Mouse (Mus musculus): ENCODE results near the gene Nsg1. TPM values are rescaled to one million over a fixed set of nuclear protein-coding genes. Genes with fewer than 3 reads are reported as not detected.

The Nsg1 gene
- polyA plus RNA-seq (2012; rRNA removed): 4.6 and 8.3 TPM in 2 replicates

- no peak for DNase-seq (ENCODE audit: low read depth)
These were observed at the start of gene Nsg1 for GRCm38 (mm10) chr5:38159634-38160413. TSS of gene Nsg1 (minus strand) at chr5:38159907.

DNA sequence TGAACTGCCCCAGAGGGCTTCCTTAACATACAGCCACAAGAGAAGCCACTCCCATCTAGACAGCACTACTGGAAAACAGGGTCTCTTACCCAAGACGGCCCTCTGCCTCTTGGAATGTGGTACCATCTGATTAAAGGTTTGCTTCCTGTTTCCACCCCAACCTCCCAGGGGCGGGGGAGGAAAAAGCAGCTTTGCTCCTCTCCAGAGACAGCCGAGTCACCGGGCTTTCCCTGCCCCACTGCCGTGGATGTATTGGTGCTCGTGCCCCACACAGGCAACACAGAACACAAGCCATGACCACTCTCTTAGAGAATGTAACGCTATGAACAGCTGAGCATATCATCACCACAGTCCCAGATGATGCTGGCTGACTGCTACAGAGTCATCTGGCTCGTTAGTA, 49.3 kb upstream of the Nsg1 start:
- DNase-seq (ENCODE audit: low read depth): no peak

DNA sequence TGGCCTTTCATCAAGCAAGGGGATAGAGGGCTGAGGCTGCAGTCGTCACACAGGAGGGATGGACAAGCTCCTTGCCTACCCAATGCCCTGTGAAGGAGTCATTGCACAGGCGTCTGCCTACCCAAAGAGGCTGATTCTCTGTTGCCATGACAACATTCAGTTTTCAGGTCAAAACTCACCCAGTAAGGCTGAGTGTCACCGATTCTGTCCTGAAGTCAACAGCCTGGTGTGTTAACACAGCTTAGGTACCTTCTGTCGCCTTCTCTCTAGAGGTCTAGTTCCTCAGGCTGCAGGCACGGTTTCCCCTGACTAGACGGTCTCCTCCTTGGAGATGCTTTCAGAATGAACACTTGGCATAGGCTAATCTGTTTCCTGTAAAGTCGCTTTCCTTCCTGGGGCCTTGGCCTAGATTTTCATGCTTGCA, 45.6 kb upstream of the Nsg1 start:
- no peak for DNase-seq (ENCODE audit: low read depth)

- DNase-seq (ENCODE audit: low read depth): no peak
These were observed 40.0 kb upstream of the Nsg1 start for GRCm38 (mm10) chr5:38199686-38200085.

DNA sequence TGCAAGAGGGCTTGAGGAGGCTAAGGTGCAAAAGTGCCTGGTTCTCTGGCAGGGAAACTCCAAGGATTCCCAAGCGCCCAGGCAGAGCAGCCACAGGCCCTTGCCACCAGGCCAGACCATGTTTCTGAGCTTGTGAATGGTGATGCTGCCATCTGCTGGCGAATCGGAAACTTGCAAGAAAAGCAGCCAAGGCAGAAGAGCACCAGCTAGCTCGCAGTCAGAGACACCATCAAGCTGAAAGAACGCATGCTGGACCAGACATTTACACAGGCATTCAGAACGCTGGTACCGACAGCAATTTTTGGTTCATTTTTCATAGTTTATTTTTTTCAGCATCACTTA, 37.7 kb upstream of the Nsg1 start:
- DNase-seq (ENCODE audit: low read depth): no peak

DNA sequence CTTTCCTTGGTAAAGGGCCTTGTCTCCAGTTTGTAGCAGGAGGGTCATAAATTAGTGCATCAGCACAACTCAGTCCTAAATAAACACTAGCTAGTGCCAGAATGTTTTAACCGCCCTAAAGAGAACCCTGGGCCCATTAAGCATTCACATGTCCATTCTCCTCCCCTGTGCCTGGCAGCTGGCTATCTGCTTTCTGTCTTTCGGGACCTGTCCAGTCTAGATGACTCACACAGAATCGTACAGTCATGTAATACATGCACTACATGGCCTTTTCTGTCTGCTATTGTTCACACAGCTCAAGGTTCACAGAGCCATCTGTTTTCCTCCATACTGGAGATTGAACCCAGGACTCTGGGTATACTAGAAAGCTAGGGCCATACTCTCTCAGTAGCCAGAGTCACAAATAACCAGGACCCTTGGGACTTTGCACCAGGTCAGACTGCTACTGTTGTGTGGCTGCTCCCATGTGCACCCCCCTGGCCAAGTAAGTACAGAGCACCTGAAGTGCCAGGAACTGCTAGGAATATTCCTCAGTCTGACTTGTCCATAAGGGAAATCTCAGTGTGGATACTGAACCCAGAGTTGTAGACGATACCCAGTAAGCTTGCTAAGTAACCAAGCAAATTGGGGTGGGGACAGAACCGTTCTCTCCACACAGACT, 37.2 kb upstream of the Nsg1 start:
- DNase-seq (ENCODE audit: low read depth): no peak

- no peak for DNase-seq (ENCODE audit: low read depth)
These were observed 36.2 kb upstream of the Nsg1 start for GRCm38 (mm10) chr5:38195941-38196340.

GRCm38 (mm10) chr5:38194946-38195345, 35.2 kb upstream of the Nsg1 start:
- no peak for DNase-seq (ENCODE audit: low read depth)

DNA sequence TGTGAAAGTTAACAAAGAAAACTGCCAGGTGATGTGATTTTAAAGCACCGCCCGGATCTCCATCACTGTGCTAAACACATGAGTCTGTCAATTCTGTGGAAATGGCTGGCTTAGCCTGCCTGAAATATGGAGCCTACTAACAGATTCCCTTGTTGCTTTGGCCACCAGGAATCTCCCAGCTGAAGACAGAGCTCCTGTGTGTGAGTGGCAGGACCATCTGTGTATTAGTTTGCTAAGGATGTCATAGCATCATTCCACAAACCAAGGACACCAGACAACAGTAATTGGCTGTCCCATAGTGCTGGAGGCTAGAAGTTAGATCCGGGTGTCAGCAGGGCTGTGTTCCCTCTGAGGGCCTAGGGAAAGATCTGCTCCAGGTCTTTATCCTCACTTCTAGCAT, 31.2 kb upstream of the Nsg1 start:
- DNase-seq (ENCODE audit: low read depth): no peak

- DNase-seq (ENCODE audit: low read depth): no peak
These were observed 27.3 kb upstream of the Nsg1 start for GRCm38 (mm10) chr5:38187006-38187405.

GRCm38 (mm10) chr5:38184688-38185285, 25.1 kb upstream of the Nsg1 start:
- no peak for DNase-seq (ENCODE audit: low read depth)

DNA sequence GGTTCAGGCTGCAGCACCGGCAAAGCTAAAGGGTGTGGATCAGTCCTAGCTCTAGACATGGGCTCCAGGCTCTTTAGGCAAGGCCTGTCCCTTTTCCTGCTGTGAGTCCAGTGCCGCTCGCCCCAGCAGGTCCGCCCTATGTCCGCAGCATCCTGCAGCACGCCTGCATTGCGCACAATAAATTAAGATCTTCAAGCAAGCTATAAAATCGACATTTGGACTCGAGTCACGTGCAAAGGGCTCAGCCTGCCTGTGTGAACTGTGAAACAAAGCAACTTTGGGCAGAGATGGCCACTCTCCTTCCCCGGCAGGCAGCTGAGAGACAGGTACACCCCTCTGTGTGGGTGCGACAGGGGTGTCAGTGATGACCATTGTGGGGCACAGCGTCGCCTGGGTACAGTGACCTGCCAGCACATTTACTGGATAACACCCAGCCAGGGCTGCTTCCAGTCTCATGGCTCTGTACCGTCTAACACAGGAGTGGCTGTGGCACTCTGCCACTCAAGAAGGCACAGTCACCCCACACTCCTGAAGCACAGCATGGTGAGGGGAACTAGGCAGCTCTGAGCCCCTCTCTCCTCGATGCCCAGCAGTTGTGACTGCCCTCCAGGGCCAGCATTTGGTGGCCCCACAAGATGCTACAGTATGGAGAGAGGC, 14.7 kb upstream of the Nsg1 start:
- no peak for DNase-seq (ENCODE audit: low read depth)

GRCm38 (mm10) chr5:38173766-38174165, 14.1 kb upstream of the Nsg1 start:
- DNase-seq (ENCODE audit: low read depth): no peak

GRCm38 (mm10) chr5:38168497-38168896, 8.8 kb upstream of the Nsg1 start:
- no peak for DNase-seq (ENCODE audit: low read depth)

- no peak for DNase-seq (ENCODE audit: low read depth)
These were observed 617 bp downstream of the Nsg1 start for GRCm38 (mm10) chr5:38158947-38159633.

GRCm38 (mm10) chr5:38158501-38158946, 1.2 kb downstream of the Nsg1 start:
- no peak for DNase-seq (ENCODE audit: low read depth)

GRCm38 (mm10) chr5:38157481-38158020, 2.2 kb downstream of the Nsg1 start:
- DNase-seq (ENCODE audit: low read depth): no peak

DNA sequence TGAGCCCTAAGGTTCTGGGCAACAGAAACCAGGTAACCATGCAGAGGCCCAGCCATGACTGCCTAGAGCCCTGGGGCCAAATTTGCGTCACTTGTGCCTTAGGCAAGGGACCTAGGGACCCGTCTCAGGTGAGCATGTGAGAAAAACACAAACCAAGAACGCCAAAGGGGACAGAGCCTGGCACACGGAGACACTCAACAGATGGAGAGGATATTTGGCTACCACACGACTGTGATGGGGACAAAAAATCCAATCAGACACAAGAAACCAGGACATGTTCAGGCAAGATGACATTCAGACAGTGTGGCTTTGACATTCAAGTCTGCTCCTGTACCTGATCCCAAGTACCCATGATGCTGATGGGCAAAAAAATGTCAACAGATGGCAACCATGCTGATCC, 6.1 kb downstream of the Nsg1 start:
- no peak for DNase-seq (ENCODE audit: low read depth)

DNA sequence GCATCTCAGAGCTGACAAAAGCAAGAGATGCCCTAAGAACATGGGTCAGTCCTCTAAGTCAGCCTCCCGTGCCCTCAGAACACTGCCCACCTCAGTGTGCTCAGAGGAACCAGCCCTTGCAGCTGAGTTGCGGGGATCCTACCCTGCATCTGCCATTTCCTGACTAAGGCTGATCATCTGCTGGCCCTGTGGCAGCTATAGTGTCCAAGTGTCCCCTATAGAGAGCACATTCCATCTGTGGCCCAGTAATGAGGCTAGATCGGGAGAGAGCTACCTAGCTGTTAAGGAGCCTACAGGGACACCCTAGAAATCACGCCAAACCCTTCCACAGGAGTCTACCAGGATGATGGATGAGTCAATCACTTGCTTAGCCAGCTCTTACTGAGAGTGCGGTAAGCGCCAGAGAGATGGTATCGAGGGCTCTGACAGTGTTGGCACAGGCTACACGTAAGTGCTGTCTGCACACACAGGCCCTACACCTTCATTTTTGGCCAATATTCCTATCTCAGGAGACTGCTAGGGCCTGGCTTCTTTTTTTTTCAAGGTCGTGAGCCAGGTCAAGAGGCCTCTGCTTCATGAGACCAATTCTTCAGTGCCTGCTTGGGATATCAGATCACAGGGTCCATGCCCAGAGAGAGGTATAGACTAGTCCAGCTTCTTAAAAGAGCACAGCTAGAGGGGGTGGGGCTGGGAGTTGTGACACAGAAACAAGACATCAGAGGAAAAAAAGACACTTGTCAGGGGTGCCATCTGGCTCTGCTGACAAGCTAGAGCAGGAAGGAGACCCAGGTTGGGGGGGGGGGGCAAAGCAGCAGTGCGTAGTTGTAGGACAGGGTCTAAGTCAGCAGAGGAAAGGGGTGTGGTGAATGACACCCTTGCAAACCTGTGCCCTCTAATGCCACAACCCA, 7.3 kb downstream of the Nsg1 start:
- DNase-seq (ENCODE audit: low read depth): no peak

GRCm38 (mm10) chr5:38151264-38151663, 8.4 kb downstream of the Nsg1 start:
- no peak for DNase-seq (ENCODE audit: low read depth)

GRCm38 (mm10) chr5:38146524-38146923, 13.2 kb downstream of the Nsg1 start:
- no peak for DNase-seq (ENCODE audit: low read depth)

Data from gonadal fat pad, adult 2 months (tissue).